Mouse (Mus musculus): Measurements from ENCODE around the gene Vsig8. TPM values are rescaled to one million over a fixed set of nuclear protein-coding genes. Genes with fewer than 3 reads are reported as not detected.

Gene Vsig8
- polyA plus RNA-seq (2016; fragmentation: Nextera tagmentation; extraction: Ambion mirVana) = 0.09 TPM in 1 of 2 replicates, not detected in the other

- H3K4me1 ChIP-seq = peaks cover 32% of the 10 kb centered on the region
- no peaks in the 10 kb centered on the region for H3K36me3 ChIP-seq (replicated peaks)
- H3K27me3 ChIP-seq (ENCODE audit: poor library complexity, severe bottlenecking) = peaks cover 55% of the 10 kb centered on the region
- 82% methylated on average over 11 of the region's 11 CpGs for WGBS
- no peak within 1 kb of the TSS for H3K4me3 ChIP-seq
- DNase-seq (ENCODE audit: extremely low spot score, low spot score) = no peak
- H3K9me3 ChIP-seq = no peaks in the 10 kb centered on the region
- no peak within 1 kb of the TSS for H3K27ac ChIP-seq
These were observed at the start of gene Vsig8 for GRCm38 (mm10) chr1:172555638-172556037. Gene Vsig8, plus strand, starts transcription at chr1:172555938.

GRCm38 (mm10) chr1:172507001-172507400, 48.7 kb upstream of the Vsig8 start:
- Histone ChIP-seq H3K27me3 (ENCODE audit: poor library complexity, severe bottlenecking) (peaks cover 21% of the 10 kb centered on the region), H3K9me3 (no peaks in the 10 kb centered on the region), H3K4me1 (peaks cover 58% of the 10 kb centered on the region), H3K4me3 (no peak overlapping the region), H3K27ac (no peak overlapping the region), H3K36me3 (replicated peaks) (peaks cover 4% of the 10 kb centered on the region; the same call in 1 of the 2 replicates)
- DNase-seq (ENCODE audit: extremely low spot score, low spot score) = no peak
- 70% methylated on average over 5 of the region's 5 CpGs for WGBS

- Histone ChIP-seq H3K36me3 (replicated peaks) (peaks cover 4% of the 10 kb centered on the region; the same call in 1 of the 2 replicates), H3K9me3 (no peaks in the 10 kb centered on the region), H3K27me3 (ENCODE audit: poor library complexity, severe bottlenecking) (peaks cover 14% of the 10 kb centered on the region), H3K4me1 (peaks cover 51% of the 10 kb centered on the region), H3K27ac (no peak overlapping the region), H3K4me3 (no peak overlapping the region)
- WGBS = 85% methylated on average over 3 of the region's 3 CpGs
- DNase-seq (ENCODE audit: extremely low spot score, low spot score) = no peak
These were observed 48.0 kb upstream of the Vsig8 start for GRCm38 (mm10) chr1:172507701-172508100.

- Histone ChIP-seq H3K9me3 (no peaks in the 10 kb centered on the region), H3K36me3 (replicated peaks) (peaks cover 4% of the 10 kb centered on the region; the same call in 1 of the 2 replicates), H3K4me1 (peaks cover 51% of the 10 kb centered on the region), H3K4me3 (no peak overlapping the region), H3K27ac (no peak overlapping the region), H3K27me3 (ENCODE audit: poor library complexity, severe bottlenecking) (peaks cover 9% of the 10 kb centered on the region)
- 65% methylated on average over 2 of the region's 2 CpGs for WGBS
- DNase-seq (ENCODE audit: extremely low spot score, low spot score) = no peak
These were observed 47.6 kb upstream of the Vsig8 start for GRCm38 (mm10) chr1:172508172-172508571.

- Histone ChIP-seq H3K36me3 (replicated peaks) (peaks cover 4% of the 10 kb centered on the region; the same call in 1 of the 2 replicates), H3K9me3 (no peaks in the 10 kb centered on the region), H3K27me3 (ENCODE audit: poor library complexity, severe bottlenecking) (0 out of 2 replicates have a peak, but pooled peaks cover 6% of the 10 kb centered on the region), H3K4me3 (no peak overlapping the region), H3K27ac (no peak overlapping the region), H3K4me1 (peaks cover 49% of the 10 kb centered on the region)
- no peak for DNase-seq (ENCODE audit: extremely low spot score, low spot score)
- 82% methylated on average over 5 of the region's 5 CpGs for WGBS
These were observed 46.5 kb upstream of the Vsig8 start for GRCm38 (mm10) chr1:172509235-172509634.

- Histone ChIP-seq H3K27ac (no peak overlapping the region), H3K9me3 (no peaks in the 10 kb centered on the region), H3K4me1 (peaks cover 42% of the 10 kb centered on the region), H3K4me3 (no peak overlapping the region), H3K36me3 (replicated peaks) (peaks cover 4% of the 10 kb centered on the region; the same call in 1 of the 2 replicates), H3K27me3 (ENCODE audit: poor library complexity, severe bottlenecking) (peaks cover 6% of the 10 kb centered on the region; the same call in 1 of the 2 replicates)
- no peak for DNase-seq (ENCODE audit: extremely low spot score, low spot score)
- 48% methylated on average over 8 of the region's 8 CpGs for WGBS
These were observed 45.8 kb upstream of the Vsig8 start for GRCm38 (mm10) chr1:172509983-172510382.

GRCm38 (mm10) chr1:172510421-172510972, 45.2 kb upstream of the Vsig8 start:
- no peak overlapping the region; the same call in 1 of the 2 replicates for H3K27ac ChIP-seq
- peaks cover 1% of the 10 kb centered on the region; the same call in 1 of the 2 replicates for H3K36me3 ChIP-seq (replicated peaks)
- no peak for DNase-seq (ENCODE audit: extremely low spot score, low spot score)
- peaks cover 41% of the 10 kb centered on the region for H3K4me1 ChIP-seq
- no peak overlapping the region; the same call in 1 of the 2 replicates for H3K4me3 ChIP-seq
- H3K27me3 ChIP-seq (ENCODE audit: poor library complexity, severe bottlenecking) = peaks cover 6% of the 10 kb centered on the region; the same call in 1 of the 2 replicates
- H3K9me3 ChIP-seq = no peaks in the 10 kb centered on the region
- WGBS = 28% methylated on average over 13 of the region's 13 CpGs

GRCm38 (mm10) chr1:172512962-172513361, 42.8 kb upstream of the Vsig8 start:
- Histone ChIP-seq H3K9me3 (peaks cover 7% of the 10 kb centered on the region), H3K4me3 (peak overlapping the region; percentile 17; the same call in 1 of the 2 replicates), H3K27me3 (ENCODE audit: poor library complexity, severe bottlenecking) (peaks cover 6% of the 10 kb centered on the region; the same call in 1 of the 2 replicates), H3K27ac (peak overlapping the region; percentile 68), H3K36me3 (replicated peaks) (no peaks in the 10 kb centered on the region), H3K4me1 (peaks cover 39% of the 10 kb centered on the region)
- DNase-seq (ENCODE audit: extremely low spot score, low spot score) = no peak
- WGBS = 37% methylated on average over 13 of the region's 13 CpGs

- H3K27ac ChIP-seq = peak overlapping the region; percentile 68; the same call in 1 of the 2 replicates
- peaks cover 5% of the 10 kb centered on the region; the same call in 1 of the 2 replicates for H3K27me3 ChIP-seq (ENCODE audit: poor library complexity, severe bottlenecking)
- H3K9me3 ChIP-seq = peaks cover 9% of the 10 kb centered on the region
- no peak overlapping the region for H3K4me3 ChIP-seq
- no peaks in the 10 kb centered on the region for H3K36me3 ChIP-seq (replicated peaks)
- peaks cover 34% of the 10 kb centered on the region for H3K4me1 ChIP-seq
- 87% methylated on average over 17 of the region's 17 CpGs for WGBS
- no peak for DNase-seq (ENCODE audit: extremely low spot score, low spot score)
These were observed 42.1 kb upstream of the Vsig8 start for GRCm38 (mm10) chr1:172513525-172514212.

- Histone ChIP-seq H3K4me1 (peaks cover 31% of the 10 kb centered on the region), H3K4me3 (no peak overlapping the region), H3K36me3 (replicated peaks) (no peaks in the 10 kb centered on the region), H3K9me3 (peaks cover 9% of the 10 kb centered on the region), H3K27me3 (ENCODE audit: poor library complexity, severe bottlenecking) (peaks cover 6% of the 10 kb centered on the region; the same call in 1 of the 2 replicates), H3K27ac (no peak overlapping the region)
- DNase-seq (ENCODE audit: extremely low spot score, low spot score) = no peak
- WGBS = 87% methylated on average over 4 of the region's 4 CpGs
These were observed 41.6 kb upstream of the Vsig8 start for GRCm38 (mm10) chr1:172514213-172514529.

GRCm38 (mm10) chr1:172514551-172515268, 41.0 kb upstream of the Vsig8 start:
- WGBS = 86% methylated on average over 7 of the region's 7 CpGs
- peaks cover 9% of the 10 kb centered on the region for H3K9me3 ChIP-seq

GRCm38 (mm10) chr1:172515396-172515795, 40.3 kb upstream of the Vsig8 start:
- H3K27ac ChIP-seq = 0 out of 2 replicates have a peak overlapping the region, but pooled peaks have one; percentile 20
- H3K4me1 ChIP-seq = peaks cover 37% of the 10 kb centered on the region
- 72% methylated on average over 1 of the region's 1 CpGs for WGBS
- H3K9me3 ChIP-seq = peaks cover 9% of the 10 kb centered on the region
- no peak for DNase-seq (ENCODE audit: extremely low spot score, low spot score)
- peaks cover 13% of the 10 kb centered on the region; the same call in 1 of the 2 replicates for H3K27me3 ChIP-seq (ENCODE audit: poor library complexity, severe bottlenecking)
- no peaks in the 10 kb centered on the region for H3K36me3 ChIP-seq (replicated peaks)
- no peak overlapping the region for H3K4me3 ChIP-seq

More at GRCm38 (mm10) chr1:172514551-172515268, 41.0 kb upstream of the Vsig8 start:
- Histone ChIP-seq H3K27me3 (ENCODE audit: poor library complexity, severe bottlenecking) (peaks cover 11% of the 10 kb centered on the region; the same call in 1 of the 2 replicates), H3K36me3 (replicated peaks) (no peaks in the 10 kb centered on the region), H3K27ac (no peak overlapping the region), H3K4me3 (no peak overlapping the region), H3K4me1 (peaks cover 35% of the 10 kb centered on the region)
- DNase-seq (ENCODE audit: extremely low spot score, low spot score) = no peak

All from forebrain, embryonic 10.5 days (tissue).